Mouse (Mus musculus) monocyte, adult 5-6 weeks (primary cell): ENCODE measurements around the gene Id2. TPM values are rescaled to one million over a fixed set of nuclear protein-coding genes. Genes with fewer than 3 reads are reported as not detected.

Source experiments
- total RNA-seq: library from RNA; stranded (forward); fragments of 200-1000, 200-491, 200-594 nt; gene quantifications from 3 replicates; pipeline ENCODE4 v1.2.3, GENCODE M21; 2017

The Id2 gene
- total RNA-seq, 1 experiment from 2014 or later: 247 TPM

Other genes with a start within 250 kb of the Id2 start
- 66.5 to 142 TPM (median 122 TPM) in 3 replicates for gene Kidins220, start 122.2 kb downstream of the Id2 start, total RNA-seq